Mouse (Mus musculus): ENCODE measurements around the gene Actrt2.
A peak's percentile ranks its signal among the peaks of the same experiment; 100 is the strongest.

Actrt2 gene

DNA sequence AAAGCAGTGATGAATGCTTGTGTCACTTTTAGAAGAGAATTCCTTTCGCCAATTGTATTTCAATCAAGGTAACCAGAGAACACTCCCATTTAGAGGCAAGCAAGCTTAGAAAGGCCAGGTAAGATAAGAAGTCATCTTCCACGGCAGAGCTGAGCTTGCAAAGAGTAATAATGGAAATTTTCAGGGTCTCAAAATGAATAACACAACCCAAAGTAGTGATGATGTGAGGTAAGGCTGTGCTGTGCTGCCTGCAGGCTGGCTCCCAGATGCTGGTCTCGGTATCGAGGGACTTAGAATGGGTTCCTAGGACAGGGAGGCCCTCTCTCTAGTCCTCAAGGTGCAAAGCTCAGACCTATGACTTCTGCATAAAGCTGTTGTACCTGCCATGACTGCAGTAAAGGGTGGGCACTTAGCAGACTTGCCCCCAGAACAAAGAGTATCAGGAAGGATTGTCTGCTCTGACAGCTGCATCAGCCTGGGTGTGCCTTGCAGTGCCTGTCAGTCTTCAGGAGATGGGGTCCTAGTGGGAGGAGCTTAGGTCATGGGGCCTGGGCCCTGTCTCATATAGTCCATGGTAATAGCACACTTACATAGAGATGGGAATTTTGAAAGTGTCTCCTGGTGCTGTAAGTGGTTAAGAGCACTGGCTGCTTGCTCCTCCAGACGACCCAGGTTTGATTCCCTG is 15.5 kb upstream of the Actrt2 start:
- peak; percentile 61 for DNase-seq (ENCODE audit: low read depth, low spot score)

DNA sequence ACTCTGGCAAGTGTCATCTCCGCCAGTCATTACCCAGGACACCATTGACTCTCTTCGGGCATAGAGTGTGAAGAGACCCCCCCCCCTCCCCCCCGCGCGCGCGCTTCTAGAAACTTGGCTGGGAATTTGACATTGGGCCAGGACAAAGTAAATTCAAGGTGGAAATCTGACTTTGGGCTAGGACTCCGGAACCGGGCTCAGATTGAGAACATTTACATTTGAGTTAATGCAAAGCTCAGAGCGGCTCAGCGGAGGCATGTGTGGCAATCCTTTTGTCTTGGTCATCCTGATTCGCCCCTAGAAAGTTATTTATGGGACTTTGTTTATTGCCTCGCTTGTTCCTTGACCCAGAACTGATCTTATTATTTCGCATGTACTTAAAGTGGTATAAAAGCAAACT is 14.6 kb upstream of the Actrt2 start:
- DNase-seq (ENCODE audit: low read depth, low spot score), result peak; percentile 97

DNA sequence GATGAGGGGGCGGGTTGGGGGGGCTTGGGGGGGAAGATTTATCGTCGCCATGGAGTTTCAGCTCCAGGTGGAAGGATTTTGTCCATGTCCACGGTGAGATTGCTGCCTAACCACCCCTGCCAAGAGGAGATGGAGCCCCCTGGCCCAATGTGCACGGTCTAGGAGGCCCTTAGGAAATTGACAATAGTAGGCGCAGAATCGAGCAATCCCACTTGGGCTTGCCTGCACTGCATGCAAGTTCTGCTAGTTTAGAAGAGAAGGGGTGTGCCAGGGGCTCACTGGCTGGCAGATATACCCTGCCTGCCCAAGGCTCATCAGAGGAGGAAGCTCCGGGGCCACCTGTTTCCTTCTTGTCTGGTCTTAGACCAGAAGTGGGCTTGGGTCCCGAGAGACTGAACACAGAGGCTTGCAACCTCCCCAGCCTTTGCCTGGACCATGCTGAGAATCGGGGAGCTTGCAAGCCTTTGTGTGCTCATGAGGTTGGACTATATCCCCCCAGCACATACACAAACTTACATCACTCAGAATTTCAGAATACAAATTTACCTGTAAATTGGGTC is 7.9 kb upstream of the Actrt2 start:
- no peak for DNase-seq (ENCODE audit: low read depth, low spot score)

DNA sequence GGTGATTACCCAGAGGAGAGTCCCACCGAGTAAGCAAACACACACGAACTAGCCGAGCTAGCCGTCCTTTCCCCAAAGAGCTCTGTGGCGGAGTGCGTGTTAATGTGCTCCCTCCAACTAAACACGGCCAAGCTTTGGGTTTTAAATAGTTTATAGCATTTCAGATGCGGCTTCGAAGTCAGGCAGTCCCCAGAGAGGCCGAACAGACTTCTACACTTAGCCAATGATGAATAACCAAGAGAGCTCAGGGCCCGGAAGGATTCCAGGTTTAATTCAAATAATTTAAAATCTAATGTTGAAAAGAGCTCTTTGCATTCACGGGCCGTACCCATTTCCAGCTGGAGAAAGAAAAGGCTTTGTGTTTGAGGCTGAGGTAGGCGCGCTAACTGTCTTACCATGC is 7.3 kb upstream of the Actrt2 start:
- peak; percentile 24 for DNase-seq (ENCODE audit: low read depth, low spot score)

DNA sequence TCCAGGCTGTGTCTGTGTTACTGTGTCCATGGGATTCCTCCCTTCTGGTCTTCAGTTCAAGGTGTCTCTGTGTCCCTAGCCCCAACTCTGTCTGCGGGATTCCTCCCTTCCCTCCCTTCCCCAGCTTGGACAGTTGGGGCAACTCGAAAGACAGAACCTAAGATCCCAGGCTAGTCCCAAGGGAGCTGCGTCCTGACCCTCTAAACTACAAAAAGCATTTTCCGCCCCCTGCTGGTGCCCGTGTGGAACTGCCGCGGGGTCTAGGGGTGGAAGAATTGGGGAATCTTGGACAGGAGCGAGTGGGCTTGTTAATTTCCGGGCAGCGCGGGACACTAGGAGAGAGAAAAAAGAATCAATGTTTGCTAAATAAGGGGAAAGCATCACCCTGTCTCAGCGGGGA is 6.9 kb upstream of the Actrt2 start:
- DNase-seq (ENCODE audit: low read depth, low spot score), result peak; percentile 85

DNA sequence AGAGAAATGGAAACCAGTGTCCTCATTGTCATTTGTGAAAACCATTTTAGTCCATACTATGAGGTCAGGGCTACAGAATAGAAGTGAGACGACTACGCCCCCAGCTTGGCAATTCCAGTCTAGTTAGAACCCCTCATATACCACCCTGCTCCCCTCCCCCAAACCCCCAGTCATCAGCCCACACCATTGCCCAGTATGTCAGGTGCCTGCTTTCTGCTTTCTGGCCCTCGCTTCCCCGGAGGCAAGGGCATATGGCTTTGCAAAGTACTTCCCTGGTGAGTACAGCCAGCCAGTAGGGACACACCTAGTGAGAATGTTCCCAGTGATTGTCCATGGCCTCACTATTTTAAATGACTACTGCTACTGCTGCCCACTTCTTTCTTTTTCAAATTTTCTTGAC is 6.3 kb upstream of the Actrt2 start:
- no peak for DNase-seq (ENCODE audit: low read depth, low spot score)

DNA sequence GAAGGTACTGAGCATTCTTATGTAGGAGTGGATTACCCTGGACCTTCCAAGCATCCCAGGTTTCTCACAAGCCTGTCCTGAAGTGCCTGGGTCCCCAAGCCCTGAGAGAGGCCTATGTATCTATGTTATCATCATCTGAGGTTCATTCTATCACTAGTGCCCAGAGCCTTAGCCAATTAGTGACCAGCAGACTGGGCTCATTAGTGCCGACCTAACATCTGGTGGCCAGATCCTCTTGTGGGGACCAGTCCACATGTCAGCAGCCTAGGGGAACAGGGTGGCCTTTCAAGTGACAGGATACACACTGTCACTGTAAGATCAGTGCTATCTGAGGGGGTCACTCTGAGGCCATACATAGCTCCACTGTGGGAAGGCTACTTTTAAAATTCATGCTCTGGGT is 4.4 kb upstream of the Actrt2 start:
- no peak for DNase-seq (ENCODE audit: low read depth, low spot score)

DNA sequence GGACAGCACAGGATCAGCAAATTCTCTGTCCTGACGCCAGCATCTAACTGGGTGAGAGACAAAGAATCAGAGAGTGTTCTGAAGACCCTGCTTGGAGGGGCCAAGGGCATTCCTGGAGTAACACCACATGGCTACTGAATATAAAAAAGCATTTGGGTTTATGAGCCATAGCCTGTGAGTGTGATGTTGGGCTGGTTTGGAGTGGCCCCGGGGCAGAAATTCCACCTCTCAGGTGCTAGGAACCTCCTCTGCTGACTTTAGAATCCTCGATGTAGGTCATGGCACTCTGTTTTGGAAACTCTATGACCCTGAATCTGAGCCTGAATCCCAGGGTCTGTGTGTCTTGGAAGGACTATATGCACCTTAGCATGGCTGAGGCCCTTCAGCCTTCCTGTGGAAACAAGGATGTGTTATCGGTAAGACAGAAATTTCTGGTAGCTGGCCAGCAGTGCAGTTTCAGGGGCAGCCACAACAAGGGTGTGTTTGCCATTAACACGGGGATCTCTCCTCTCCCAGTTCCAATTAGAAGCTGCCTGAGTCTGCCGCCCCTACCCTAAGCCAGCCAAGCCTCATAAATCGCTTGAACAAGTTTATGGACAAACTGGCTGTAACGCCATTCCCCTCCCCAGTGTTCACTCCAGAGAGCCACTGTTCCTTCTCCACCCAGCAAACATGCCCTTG is 3.7 kb upstream of the Actrt2 start:
- DNase-seq (ENCODE audit: low read depth, low spot score), result no peak

DNA sequence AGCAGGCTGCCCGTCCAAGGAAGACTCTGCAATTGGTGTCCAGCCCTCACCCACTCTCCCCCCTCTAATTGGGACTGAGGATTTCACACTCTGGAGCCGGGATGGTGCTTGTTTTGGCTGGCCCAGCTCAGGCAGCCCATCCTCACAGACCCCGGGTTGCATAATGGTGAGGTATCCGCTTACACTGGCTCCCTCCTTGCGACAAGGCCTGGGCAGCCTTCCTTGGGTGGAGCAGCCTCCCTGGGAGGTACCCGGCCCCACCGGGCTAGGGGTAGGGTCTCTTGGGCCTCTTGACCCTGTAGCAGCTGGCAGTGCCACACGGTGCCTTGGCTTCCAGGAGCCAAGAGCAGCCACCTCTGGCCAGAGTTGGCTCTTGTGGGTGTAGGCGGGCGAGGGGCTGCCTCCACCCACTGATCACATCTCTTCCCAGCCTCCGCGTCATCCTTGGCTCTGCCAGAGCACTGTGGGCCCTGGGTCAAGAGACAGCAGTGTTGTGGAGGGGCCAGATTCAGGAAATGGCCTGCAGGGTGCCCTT is 4.9 kb downstream of the Actrt2 start:
- DNase-seq (ENCODE audit: low read depth, low spot score), result no peak

DNA sequence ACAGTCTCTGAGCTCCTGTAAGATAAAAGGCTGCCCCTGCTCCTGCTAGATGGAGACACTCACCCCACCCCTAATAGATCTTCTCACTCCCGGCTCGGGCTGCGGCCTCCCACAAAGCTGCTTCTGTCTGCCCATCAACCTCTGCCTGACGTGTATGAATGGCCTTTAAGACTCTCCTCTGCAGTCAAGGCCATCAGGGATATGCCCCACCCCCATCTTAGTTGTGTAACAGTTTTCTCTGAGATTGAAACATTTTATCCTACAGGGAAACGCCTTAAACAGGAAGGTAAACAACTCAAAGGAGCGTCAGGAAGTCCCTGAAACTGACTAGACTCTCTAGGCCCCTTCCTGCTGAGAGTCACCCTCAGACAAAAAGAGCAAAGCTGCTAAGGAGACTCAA is 6.4 kb downstream of the Actrt2 start:
- peak; percentile 86 for DNase-seq (ENCODE audit: low read depth, low spot score)

DNA sequence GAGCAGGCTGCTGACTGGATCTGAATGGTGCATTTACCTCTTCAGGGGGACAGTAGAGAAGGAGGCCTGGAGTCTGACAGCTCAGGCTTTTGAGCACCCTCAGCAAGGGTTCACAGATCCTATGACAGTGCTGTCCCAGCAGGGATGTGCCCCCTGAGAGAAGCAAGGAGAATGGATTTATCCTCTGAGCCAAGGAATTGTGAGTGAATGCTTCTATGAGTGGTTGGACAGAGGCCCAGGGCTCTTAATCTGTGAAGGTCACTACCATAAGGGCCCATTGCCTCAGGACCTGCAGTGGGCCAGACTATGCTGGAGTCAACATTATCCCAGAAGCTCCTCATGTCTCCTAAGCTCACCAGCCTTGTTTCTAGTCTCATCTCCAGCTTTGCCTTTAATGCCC is 7.6 kb downstream of the Actrt2 start:
- no peak for DNase-seq (ENCODE audit: low read depth, low spot score)

DNA sequence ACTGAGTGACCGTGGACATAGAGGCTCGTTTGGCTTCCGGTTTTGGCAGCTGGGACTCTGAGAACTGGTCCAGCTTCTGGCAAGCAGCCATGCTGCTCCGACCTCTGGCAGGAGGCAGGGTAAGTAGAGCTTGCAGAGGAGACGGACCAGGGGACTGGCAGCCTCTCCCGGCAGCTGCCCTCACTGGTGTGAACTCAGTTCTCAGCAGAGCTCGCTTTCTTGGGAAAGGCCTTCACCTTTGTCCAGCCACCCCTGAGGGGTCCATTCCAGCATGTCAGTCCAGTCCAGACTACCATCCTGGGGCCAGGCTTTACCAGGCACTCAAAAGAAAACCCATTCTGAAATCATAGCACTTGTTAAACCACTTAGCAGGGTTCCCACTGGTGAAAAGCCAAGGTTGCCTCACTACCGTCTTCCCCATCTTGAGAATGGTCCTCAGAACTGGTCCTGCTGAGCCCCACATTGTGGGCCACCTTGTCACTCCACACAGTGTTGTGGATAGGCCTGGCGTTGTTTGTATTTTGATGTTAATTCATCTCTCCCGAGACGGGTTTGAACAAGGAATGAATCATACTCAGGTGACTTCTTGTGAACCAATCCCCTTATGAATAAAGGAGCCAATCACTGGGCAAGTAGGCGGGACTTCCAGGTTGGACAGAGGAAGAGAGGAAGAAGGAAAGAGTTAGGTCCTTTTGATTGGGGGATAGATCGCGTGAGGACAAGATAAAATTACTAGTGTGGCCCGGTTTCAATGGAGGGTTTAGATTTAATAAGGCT is 12.3 kb downstream of the Actrt2 start:
- DNase-seq (ENCODE audit: low read depth, low spot score), result peak; percentile 96

DNA sequence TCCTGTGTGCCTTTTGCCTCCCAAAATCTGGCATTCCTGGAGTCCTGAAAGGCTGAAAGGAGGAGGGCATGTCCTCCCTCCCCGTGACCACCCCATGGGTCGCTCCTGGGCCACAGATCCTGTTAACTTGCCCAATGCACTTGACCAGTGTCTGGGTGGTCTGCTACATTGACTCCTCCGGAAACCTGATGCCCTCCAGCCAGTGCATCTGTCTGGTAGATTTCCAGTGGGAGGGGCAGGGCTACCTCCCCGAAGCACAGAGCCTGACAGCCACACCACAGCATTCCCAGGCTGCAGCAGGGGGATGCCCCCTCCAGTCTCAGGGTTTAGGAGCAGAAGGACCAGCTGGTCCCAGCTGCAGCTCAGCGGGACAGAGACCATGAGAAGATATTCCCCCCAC is 15.2 kb downstream of the Actrt2 start:
- DNase-seq (ENCODE audit: low read depth, low spot score), result no peak

DNA sequence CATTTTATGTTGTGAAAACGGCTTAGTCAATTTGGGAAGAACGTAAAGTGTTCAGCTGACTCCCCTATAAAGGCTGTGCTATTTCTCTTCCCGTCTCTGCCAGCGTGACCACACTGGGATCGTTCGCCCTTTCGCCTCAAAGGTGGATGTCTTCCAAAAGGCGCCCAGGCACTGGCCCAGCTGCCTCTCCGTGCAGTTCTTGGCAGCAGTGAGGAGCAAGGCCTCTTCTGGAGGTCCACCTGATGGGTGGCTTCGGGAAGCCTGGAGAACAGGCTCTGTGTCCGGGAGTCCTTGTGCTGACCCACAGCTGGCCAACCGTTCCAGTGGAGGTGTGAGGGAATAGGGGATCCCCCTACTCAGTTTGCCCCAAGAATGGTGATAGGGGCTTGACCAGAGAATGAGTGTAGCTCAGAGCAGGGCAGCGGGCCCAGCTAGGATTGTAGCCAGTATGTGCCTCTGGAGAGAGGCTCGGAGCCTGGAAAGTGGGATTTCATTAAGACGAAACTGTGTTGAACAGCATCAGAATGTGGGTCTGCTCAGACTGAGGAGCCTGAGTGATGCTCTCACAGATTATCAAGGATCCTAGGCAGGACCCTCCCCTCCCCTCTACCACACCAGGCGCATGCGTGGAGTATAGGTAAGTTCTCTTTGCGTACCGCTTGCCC is 18.5 kb downstream of the Actrt2 start:
- DNase-seq (ENCODE audit: low read depth, low spot score), result no peak

DNA sequence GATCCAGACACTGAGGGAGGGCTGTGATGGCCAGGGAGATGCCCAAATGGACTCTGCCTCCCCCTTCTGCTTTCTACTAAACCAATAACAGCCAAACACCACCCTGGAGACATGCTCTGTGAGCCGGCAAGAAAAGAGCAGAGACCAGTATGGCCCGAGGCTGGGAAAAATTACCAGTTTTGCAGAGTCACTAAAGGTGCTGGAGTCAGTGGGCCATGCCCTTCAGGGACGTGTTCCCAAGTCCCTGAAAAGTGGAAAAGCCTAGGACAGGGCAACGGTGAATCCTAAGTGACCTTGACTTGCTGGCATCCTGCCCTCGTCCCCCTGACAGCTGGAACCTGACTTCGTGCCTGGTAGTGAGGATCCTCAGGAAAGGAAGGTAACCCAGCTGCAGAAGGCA is 25.2 kb downstream of the Actrt2 start:
- DNase-seq (ENCODE audit: low read depth, low spot score), result no peak

DNA sequence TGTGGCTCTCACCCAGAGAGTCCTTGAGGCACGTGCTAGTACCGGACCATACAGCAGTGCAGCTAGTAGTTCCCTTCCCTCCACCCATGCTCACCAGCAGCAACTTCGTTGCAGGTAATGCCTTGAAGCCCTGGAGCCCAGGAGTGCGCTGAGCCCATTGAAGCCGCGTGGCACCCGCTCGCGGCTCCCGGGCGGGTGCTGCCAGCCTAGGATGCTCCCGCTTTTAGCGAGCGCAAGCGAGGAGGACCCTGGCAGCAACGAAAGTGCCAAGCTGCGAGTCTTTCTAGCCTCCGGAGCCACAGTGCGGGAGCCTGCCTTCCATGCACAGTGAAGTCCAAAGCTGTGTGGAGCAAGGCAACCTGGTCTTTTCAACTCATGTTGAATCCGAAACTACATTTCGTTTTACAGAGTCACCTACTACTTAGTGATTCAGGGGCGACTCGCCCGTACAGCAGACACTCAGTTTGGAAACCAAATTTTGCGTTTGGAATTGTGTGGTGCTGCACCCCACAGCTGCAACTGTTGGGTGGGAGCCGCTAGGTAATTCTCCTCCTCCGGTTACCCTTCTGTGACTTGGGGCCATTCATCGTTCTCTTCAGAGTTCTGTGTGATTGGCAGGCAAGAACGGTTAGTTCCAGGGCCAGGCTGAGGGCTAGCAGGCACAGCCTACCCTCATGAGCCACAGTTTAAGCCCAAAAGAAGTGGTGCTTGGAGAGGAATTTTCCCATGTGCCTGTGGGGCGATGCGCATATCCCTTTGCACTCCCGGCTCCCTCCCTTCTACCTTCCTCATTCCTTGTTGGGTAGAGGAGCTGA is 26.2 kb downstream of the Actrt2 start:
- peak; percentile 49 for DNase-seq (ENCODE audit: low read depth, low spot score)

DNA sequence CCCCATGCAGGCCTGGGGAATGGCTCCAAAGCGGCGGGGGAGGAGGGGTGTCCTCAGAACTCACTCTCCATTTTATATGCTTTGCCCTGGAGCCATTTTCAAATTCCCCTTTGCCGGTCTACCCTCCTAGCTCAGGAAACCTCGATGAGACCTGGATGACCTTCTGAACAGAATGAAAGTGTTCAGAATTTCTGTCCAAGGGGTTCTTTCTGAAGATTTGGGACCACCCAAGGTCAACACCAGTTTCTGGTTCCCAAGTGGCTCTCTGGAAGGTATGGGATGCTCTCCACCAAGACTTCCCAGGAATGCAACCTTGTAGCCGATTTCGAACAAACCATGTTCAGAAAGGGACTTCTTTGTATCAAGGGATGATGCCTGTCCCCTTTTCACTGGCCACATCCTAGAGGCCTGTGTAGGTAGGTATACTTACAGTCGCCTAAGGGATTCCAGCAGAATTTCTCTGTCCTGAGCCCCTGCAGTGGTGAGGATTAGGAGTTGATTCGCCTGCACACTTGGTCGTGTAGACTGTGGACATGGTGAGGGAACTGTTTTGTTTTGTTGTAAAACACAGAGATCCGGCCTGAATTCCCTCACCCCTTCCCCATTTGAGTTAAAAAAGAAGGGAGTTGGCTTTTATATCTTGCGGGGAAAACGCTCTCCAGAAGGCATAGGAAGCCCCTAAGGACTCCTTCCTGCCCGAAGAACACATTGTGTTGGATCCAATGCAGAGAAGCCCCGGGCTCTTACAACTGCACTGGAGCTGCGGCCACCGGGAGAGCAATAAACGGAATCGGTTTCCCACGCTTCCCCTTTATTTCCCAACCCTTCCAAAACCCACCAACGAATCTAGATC is 27.0 kb downstream of the Actrt2 start:
- peak; percentile 35 for DNase-seq (ENCODE audit: low read depth, low spot score)

DNA sequence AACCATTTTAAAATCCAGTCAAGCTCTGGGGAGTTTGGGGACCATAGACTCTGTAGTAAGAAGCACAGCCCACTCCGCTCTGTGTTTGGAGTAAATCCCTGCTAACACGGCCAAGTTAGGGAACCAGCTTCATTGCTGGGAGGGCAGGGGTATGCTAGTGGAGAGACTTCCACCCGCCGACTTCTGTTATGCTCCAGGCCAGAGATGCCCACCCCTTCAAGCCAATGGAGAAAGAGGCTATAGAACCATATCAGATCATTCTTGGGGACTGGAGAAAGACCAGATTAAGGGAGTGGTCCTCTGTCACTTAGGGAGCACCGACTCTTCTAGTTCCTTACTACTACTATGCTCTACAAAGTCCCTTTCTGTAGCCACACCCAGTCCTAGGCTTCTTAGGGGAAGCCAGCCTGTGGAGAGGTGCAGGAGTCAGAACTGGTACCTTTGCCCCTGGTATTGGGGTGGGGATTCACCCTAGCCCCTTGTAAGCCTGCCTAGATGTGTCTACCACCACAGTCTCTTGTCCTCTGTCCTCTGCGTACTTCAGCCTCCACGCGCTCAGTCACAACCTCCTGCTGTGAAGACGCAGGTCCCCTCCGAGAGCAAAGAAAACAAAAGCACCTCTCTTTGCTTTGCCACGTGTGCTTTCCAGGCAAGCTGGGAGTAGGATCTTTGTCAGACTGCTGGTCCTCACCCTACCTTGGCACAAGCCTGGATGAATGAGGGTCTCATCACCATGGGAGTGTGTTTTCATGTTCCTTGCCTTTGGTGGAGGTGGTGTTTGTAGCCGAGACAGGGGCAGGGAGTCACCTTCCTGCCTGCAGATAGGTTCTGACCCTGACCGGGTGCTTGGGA is 27.9 kb downstream of the Actrt2 start:
- DNase-seq (ENCODE audit: low read depth, low spot score), result peak; percentile 22

DNA sequence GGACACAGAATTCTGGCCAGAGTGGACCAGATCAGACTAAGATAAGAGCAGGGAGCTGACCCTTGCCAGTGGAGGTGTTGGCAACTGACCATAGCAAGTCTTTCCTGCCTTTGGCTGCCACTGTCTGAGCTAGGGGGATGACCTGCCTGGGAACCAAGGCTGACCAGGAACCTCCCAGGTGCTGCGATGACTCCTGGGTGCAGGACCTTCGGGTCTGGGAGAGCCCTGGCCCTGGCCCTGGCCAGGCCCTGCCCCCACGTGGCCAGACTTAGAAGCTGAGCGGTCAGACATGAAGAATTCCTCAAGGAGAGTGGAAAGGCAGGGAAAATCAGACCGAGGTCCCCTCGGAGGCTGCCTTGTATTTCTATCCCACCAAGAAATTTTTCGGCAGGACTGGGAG is 28.5 kb downstream of the Actrt2 start:
- DNase-seq (ENCODE audit: low read depth, low spot score), result no peak

Data from R1 (cell line).